Mouse (Mus musculus): Measurements from ENCODE around the gene Pitx1. TPM values are rescaled to one million over a fixed set of nuclear protein-coding genes. Genes with fewer than 3 reads are reported as not detected.

The Pitx1 gene
- total RNA-seq, 2 experiments from 2014 or later = not detected

GRCm38 (mm10) chr13:55784268-55784667 is 51.7 kb downstream of the Pitx1 start, which contains the start of gene Catsper3:
Gene Catsper3 (plus strand): TSS chr13:55784568.
- no peak for DNase-seq

- DNase-seq = no peak
These were observed 60.9 kb downstream of the Pitx1 start for GRCm38 (mm10) chr13:55775056-55775455.

Other genes starting within 250 kb of the Pitx1 start
- 10 to 100 TPM; 13.4 to 16.6 TPM for gene B4galt7, start 236.3 kb downstream of the Pitx1 start, total RNA-seq (2021)
- 10 to 100 TPM; 32.8 to 34.0 TPM for gene Caml, start 213.2 kb downstream of the Pitx1 start, total RNA-seq (2021)
- 10 to 100 TPM; 36.5 to 42.6 TPM for gene Ddx46, start 201.2 kb downstream of the Pitx1 start, total RNA-seq (2021)
- 10 to 100 TPM; 63.5 to 65.7 TPM for gene B230219D22Rik, start 143.1 kb downstream of the Pitx1 start, total RNA-seq (2021)
- gene Txndc15, start 121.5 kb downstream of the Pitx1 start, total RNA-seq (2021) = 10 to 100 TPM; 68.2 to 73.5 TPM
- gene Pcbd2, start 108.8 kb downstream of the Pitx1 start, total RNA-seq (2021) = 10 to 100 TPM; 72.3 to 77.4 TPM
- gene Catsper3, start 51.6 kb downstream of the Pitx1 start, total RNA-seq (2021) = under 1 TPM in 1 of 2 experiments, not detected in 1; 0.20 TPM